Mouse (Mus musculus): Measurements from ENCODE around the gene Tfeb. TPM values are rescaled to one million over a fixed set of nuclear protein-coding genes. Genes with fewer than 3 reads are reported as not detected.

Gene Tfeb
- polyA plus RNA-seq, 1 experiment from 2014 or later = 9.3 TPM

GRCm38 (mm10) chr17:47788996-47789395 lies 52.2 kb downstream of the Tfeb start:
- DNase-seq (no peak), ATAC-seq (ENCODE audit: insufficient read depth) (no peak)
- Histone ChIP-seq H3K4me3 (ENCODE audit: low read depth, low read length) (no peak overlapping the region), H3K36me3 (ENCODE audit: insufficient read depth) (no peaks in the 10 kb centered on the region), H3K9ac (no peak overlapping the region), H3K27ac (ENCODE audit: low read depth) (no peak overlapping the region; the same call in 1 of the 2 replicates), H3K4me1 (ENCODE audit: insufficient read depth) (peaks cover 7% of the 10 kb centered on the region), H3K9me3 (ENCODE audit: low read depth, low read length) (no peaks in the 10 kb centered on the region), H3K4me2 (no peak overlapping the region), H3K27me3 (ENCODE audit: insufficient read depth, low read length) (no peaks in the 10 kb centered on the region)
- WGBS = 73% methylated on average over 6 of the region's 6 CpGs
- TF ChIP-seq CTCF (IDR thresholded peaks at IDR 0.05; ENCODE audit: low read depth) = no peak

GRCm38 (mm10) chr17:47792098-47792863 lies 55.5 kb downstream of the Tfeb start:
- Histone ChIP-seq H3K36me3 (ENCODE audit: insufficient read depth) (no peaks in the 10 kb centered on the region), H3K9me3 (ENCODE audit: low read depth, low read length) (no peaks in the 10 kb centered on the region), H3K27ac (ENCODE audit: low read depth) (no peak overlapping the region), H3K9ac (no peak overlapping the region; the same call in 1 of the 2 replicates), H3K4me2 (no peak overlapping the region), H3K4me3 (ENCODE audit: low read depth, low read length) (no peak overlapping the region), H3K27me3 (ENCODE audit: insufficient read depth, low read length) (no peaks in the 10 kb centered on the region), H3K4me1 (ENCODE audit: insufficient read depth) (peaks cover 7% of the 10 kb centered on the region)
- peak; percentile 98 for TF ChIP-seq CTCF (IDR thresholded peaks at IDR 0.05; ENCODE audit: low read depth)
- peak; percentile 95 for DNase-seq
- peak; percentile 77 for ATAC-seq (ENCODE audit: insufficient read depth)
- WGBS = 16% methylated on average over 15 of the region's 15 CpGs

GRCm38 (mm10) chr17:47793377-47793776 lies 56.5 kb downstream of the Tfeb start:
- DNase-seq = peak; percentile 94
- H3K4me3 ChIP-seq (ENCODE audit: low read depth, low read length) = no peak overlapping the region
- H3K9ac ChIP-seq = no peak overlapping the region
- ATAC-seq (ENCODE audit: insufficient read depth) = peak; percentile 69
- no peaks in the 10 kb centered on the region for H3K4me1 ChIP-seq (ENCODE audit: insufficient read depth)
- H3K4me2 ChIP-seq = no peak overlapping the region
- H3K27ac ChIP-seq (ENCODE audit: low read depth) = no peak overlapping the region
- no peaks in the 10 kb centered on the region for H3K27me3 ChIP-seq (ENCODE audit: insufficient read depth, low read length)
- H3K36me3 ChIP-seq (ENCODE audit: insufficient read depth) = no peaks in the 10 kb centered on the region
- TF ChIP-seq CTCF (IDR thresholded peaks at IDR 0.05; ENCODE audit: low read depth) = peak; percentile 99
- H3K9me3 ChIP-seq (ENCODE audit: low read depth, low read length) = no peaks in the 10 kb centered on the region
- 5% methylated on average over 9 of the region's 9 CpGs for WGBS

- TF ChIP-seq CTCF (IDR thresholded peaks at IDR 0.05; ENCODE audit: low read depth) = peak; percentile 80
- ATAC-seq (ENCODE audit: insufficient read depth) (no peak; the same call in 1 of the 2 replicates), DNase-seq (peak; percentile 74)
- Histone ChIP-seq H3K9ac (no peak overlapping the region), H3K4me3 (ENCODE audit: low read depth, low read length) (no peak overlapping the region), H3K27me3 (ENCODE audit: insufficient read depth, low read length) (no peaks in the 10 kb centered on the region), H3K36me3 (ENCODE audit: insufficient read depth) (no peaks in the 10 kb centered on the region), H3K9me3 (ENCODE audit: low read depth, low read length) (no peaks in the 10 kb centered on the region), H3K4me2 (no peak overlapping the region), H3K27ac (ENCODE audit: low read depth) (no peak overlapping the region), H3K4me1 (ENCODE audit: insufficient read depth) (no peaks in the 10 kb centered on the region)
- 43% methylated on average over 3 of the region's 3 CpGs for WGBS
These were observed 58.6 kb downstream of the Tfeb start for GRCm38 (mm10) chr17:47795446-47795845.

GRCm38 (mm10) chr17:47796156-47796816 lies 59.5 kb downstream of the Tfeb start:
- TF ChIP-seq CTCF (IDR thresholded peaks at IDR 0.05; ENCODE audit: low read depth) = no peak
- Histone ChIP-seq H3K27ac (ENCODE audit: low read depth) (no peak overlapping the region), H3K9ac (no peak overlapping the region), H3K36me3 (ENCODE audit: insufficient read depth) (no peaks in the 10 kb centered on the region), H3K9me3 (ENCODE audit: low read depth, low read length) (no peaks in the 10 kb centered on the region), H3K4me1 (ENCODE audit: insufficient read depth) (no peaks in the 10 kb centered on the region), H3K4me2 (no peak overlapping the region), H3K4me3 (ENCODE audit: low read depth, low read length) (no peak overlapping the region), H3K27me3 (ENCODE audit: insufficient read depth, low read length) (no peaks in the 10 kb centered on the region)
- no peak for DNase-seq
- no peak for ATAC-seq (ENCODE audit: insufficient read depth)
- WGBS = 62% methylated on average over 16 of the region's 16 CpGs

GRCm38 (mm10) chr17:47796968-47797367 lies 60.1 kb downstream of the Tfeb start:
- TF ChIP-seq CTCF (IDR thresholded peaks at IDR 0.05; ENCODE audit: low read depth) = peak; percentile 22; the same call in 1 of the 2 replicates
- H3K27me3 ChIP-seq (ENCODE audit: insufficient read depth, low read length) = no peaks in the 10 kb centered on the region
- no peak overlapping the region for H3K9ac ChIP-seq
- DNase-seq (peak; percentile 31), ATAC-seq (ENCODE audit: insufficient read depth) (no peak)
- no peaks in the 10 kb centered on the region for H3K36me3 ChIP-seq (ENCODE audit: insufficient read depth)
- H3K4me1 ChIP-seq (ENCODE audit: insufficient read depth) = no peaks in the 10 kb centered on the region
- H3K4me2 ChIP-seq = no peak overlapping the region
- no peaks in the 10 kb centered on the region for H3K9me3 ChIP-seq (ENCODE audit: low read depth, low read length)
- 68% methylated on average over 4 of the region's 4 CpGs for WGBS
- no peak overlapping the region for H3K4me3 ChIP-seq (ENCODE audit: low read depth, low read length)
- H3K27ac ChIP-seq (ENCODE audit: low read depth) = no peak overlapping the region

GRCm38 (mm10) chr17:47797383-47797782 lies 60.6 kb downstream of the Tfeb start:
- DNase-seq (no peak), ATAC-seq (ENCODE audit: insufficient read depth) (no peak)
- no peaks in the 10 kb centered on the region for H3K9me3 ChIP-seq (ENCODE audit: low read depth, low read length)
- H3K4me1 ChIP-seq (ENCODE audit: insufficient read depth) = peaks cover 3% of the 10 kb centered on the region; the same call in 1 of the 2 replicates
- H3K4me2 ChIP-seq = no peak overlapping the region
- H3K4me3 ChIP-seq (ENCODE audit: low read depth, low read length) = no peak overlapping the region
- H3K9ac ChIP-seq = no peak overlapping the region
- H3K27ac ChIP-seq (ENCODE audit: low read depth) = no peak overlapping the region
- WGBS = 72% methylated on average over 9 of the region's 9 CpGs
- no peak for TF ChIP-seq CTCF (IDR thresholded peaks at IDR 0.05; ENCODE audit: low read depth)
- H3K36me3 ChIP-seq (ENCODE audit: insufficient read depth) = no peaks in the 10 kb centered on the region
- H3K27me3 ChIP-seq (ENCODE audit: insufficient read depth, low read length) = no peaks in the 10 kb centered on the region
